Mouse (Mus musculus) G1E (cell line): ENCODE data around the gene Eif4a1.

ENCODE experiments used
- CTCF ChIP-seq: IDR thresholded peaks from 2 replicates; pipeline ENCODE4 v1.5.1; 2012; ENCODE audit warnings: low read depth, low read length, inconsistent platforms, mixed read lengths
- GATA1 ChIP-seq: IDR thresholded peaks from 2 replicates; pipeline ENCODE4 v1.6.1; 2012; ENCODE audit warnings: borderline replicate concordance, low read length, inconsistent platforms, mixed read lengths
- POLR2AphosphoS5 ChIP-seq: IDR thresholded peaks from 2 replicates; pipeline ENCODE4 v1.6.1; 2012; ENCODE audit warnings: low read depth, low read length, inconsistent platforms; ENCODE audit not compliant: insufficient replicate concordance
- TAL1 ChIP-seq: conservative IDR thresholded peaks from 2 replicates; pipeline ENCODE4 v1.6.1; 2012; ENCODE audit warnings: low read depth, low read length, inconsistent platforms, mixed read lengths

GRCm38 (mm10) chr11:69681314-69682208, 9.3 kb upstream of the Eif4a1 start, which contains the start of gene Senp3:
- TF ChIP-seq CTCF (no peak), POLR2AphosphoS5 (no peak), GATA1 (no peak), TAL1 (no peak)
